Mouse (Mus musculus): ENCODE results near the gene Rab20. TPM values are rescaled to one million over a fixed set of nuclear protein-coding genes. Genes with fewer than 3 reads are reported as not detected.
A peak's percentile ranks its signal among the peaks of the same experiment; 100 is the strongest.

Gene Rab20
- polyA plus RNA-seq, 2 experiments from 2014 or later, result 7.8 to 8.7 TPM

GRCm38 (mm10) chr8:11452559-11452958, 26.0 kb downstream of the Rab20 start:
- ATAC-seq, result peak; percentile 69

GRCm38 (mm10) chr8:11452152-11452551, 26.4 kb downstream of the Rab20 start:
- peak; percentile 9 for ATAC-seq

GRCm38 (mm10) chr8:11450184-11451113, 28.1 kb downstream of the Rab20 start:
- ATAC-seq, result no peak

GRCm38 (mm10) chr8:11447910-11448570, 30.5 kb downstream of the Rab20 start:
- no peak for ATAC-seq

- ATAC-seq, result no peak
These were observed 32.7 kb downstream of the Rab20 start for GRCm38 (mm10) chr8:11445790-11446189.

- ATAC-seq, result no peak
These were observed 34.3 kb downstream of the Rab20 start for GRCm38 (mm10) chr8:11444216-11444615.

- ATAC-seq, result no peak
These were observed 34.9 kb downstream of the Rab20 start for GRCm38 (mm10) chr8:11443611-11444010.

GRCm38 (mm10) chr8:11441291-11441690, 37.2 kb downstream of the Rab20 start:
- ATAC-seq, result no peak

GRCm38 (mm10) chr8:11437862-11438261, 40.6 kb downstream of the Rab20 start:
- no peak for ATAC-seq

GRCm38 (mm10) chr8:11430688-11431087, 47.8 kb downstream of the Rab20 start:
- ATAC-seq, result no peak

GRCm38 (mm10) chr8:11423091-11423490, 55.4 kb downstream of the Rab20 start:
- ATAC-seq, result no peak

GRCm38 (mm10) chr8:11421968-11422367, 56.5 kb downstream of the Rab20 start:
- no peak for ATAC-seq

- no peak for ATAC-seq
These were observed 57.4 kb downstream of the Rab20 start for GRCm38 (mm10) chr8:11421105-11421504.

- no peak for ATAC-seq
These were observed 58.9 kb downstream of the Rab20 start for GRCm38 (mm10) chr8:11419645-11420044.

GRCm38 (mm10) chr8:11419232-11419631, 59.3 kb downstream of the Rab20 start:
- no peak for ATAC-seq

GRCm38 (mm10) chr8:11417762-11418161, 60.7 kb downstream of the Rab20 start:
- no peak for ATAC-seq

GRCm38 (mm10) chr8:11415089-11415488, 63.4 kb downstream of the Rab20 start:
- no peak for ATAC-seq

- ATAC-seq, result no peak
These were observed 64.2 kb downstream of the Rab20 start for GRCm38 (mm10) chr8:11414304-11414703.

GRCm38 (mm10) chr8:11412450-11412849, 66.1 kb downstream of the Rab20 start:
- ATAC-seq, result no peak

- ATAC-seq, result no peak
These were observed 66.9 kb downstream of the Rab20 start for GRCm38 (mm10) chr8:11411504-11412124.

- ATAC-seq, result no peak
These were observed 72.6 kb downstream of the Rab20 start for GRCm38 (mm10) chr8:11405722-11406481.

- ATAC-seq, result no peak
These were observed 73.9 kb downstream of the Rab20 start for GRCm38 (mm10) chr8:11404614-11405013.

- no peak for ATAC-seq
These were observed 74.7 kb downstream of the Rab20 start for GRCm38 (mm10) chr8:11403813-11404212.

Data from activated CD4-positive, CD25-positive, alpha-beta regulatory T cell, adult 4 months (primary cell).